Mouse (Mus musculus): ENCODE data around the gene Tbk1. TPM values are rescaled to one million over a fixed set of nuclear protein-coding genes. Genes with fewer than 3 reads are reported as not detected.

Tbk1 gene
- 10 to 100 TPM; 19.3 to 23.9 TPM for total RNA-seq (2021)

DNA sequence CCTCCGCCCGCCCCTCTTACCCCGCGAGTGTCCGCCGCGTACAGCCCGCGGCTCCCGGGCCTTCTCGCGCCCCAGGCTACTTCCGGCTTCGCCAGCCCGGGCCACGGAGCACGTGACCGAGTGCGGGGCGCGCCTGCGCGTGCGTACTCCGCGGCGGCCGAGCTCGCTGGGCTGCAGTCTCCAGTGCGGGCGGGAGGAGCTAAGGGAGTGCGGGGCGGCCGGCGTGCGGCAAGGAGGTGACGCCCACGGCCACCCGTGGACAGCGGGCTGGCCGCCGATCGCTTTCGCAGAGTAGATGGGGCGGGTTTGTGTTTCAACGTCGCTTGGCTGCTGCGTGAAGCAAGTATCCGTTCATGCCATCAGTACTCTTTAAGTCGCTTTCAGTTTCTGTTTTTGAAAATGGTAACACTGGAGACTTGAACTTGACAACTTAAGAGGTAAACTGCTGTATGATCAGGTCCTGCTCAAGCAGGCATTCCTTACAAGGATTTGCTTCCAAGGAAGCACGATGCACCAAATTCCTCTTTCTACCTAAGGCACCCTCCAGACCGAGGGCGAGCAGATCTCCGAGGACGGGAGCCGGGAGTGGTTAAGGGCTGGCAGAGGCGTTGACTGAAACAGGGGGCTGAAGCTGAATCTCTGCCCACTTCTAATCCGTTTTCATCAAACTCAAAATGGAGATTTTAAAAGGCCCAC, at the start of gene Tbk1:
Gene Tbk1, minus strand, starts transcription at position 113 of the 696 bp plus-strand sequence.
- intact Hi-C loops (cut with DNase I), result loop anchor here (2.0 kb wide), 1 partner anchor 38 kb away; no protein-coding TSS in a partner anchor
- DNase-seq, result peak; percentile 93 to 94

DNA sequence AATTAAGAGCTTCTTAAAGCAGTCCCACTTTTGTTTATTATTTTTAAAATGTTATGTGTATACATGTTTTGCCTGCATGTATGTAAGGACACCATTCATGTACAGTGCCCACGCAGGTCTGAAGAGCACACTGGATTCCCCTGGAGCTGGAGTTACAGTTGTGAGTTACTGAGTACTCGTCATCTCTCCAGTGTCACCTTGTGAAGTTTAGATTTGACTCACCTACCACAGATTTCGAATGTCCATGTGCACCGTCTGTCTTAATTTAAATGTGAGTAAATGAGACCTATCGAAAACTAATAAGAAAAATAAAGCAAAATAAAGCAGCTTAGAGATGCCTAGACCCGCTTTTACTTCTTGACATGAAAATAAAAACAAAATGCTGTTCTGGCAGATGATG, 49.7 kb upstream of the Tbk1 start:
- DNase-seq, result no peak
- intact Hi-C loops (cut with DNase I), result no loop called here

DNA sequence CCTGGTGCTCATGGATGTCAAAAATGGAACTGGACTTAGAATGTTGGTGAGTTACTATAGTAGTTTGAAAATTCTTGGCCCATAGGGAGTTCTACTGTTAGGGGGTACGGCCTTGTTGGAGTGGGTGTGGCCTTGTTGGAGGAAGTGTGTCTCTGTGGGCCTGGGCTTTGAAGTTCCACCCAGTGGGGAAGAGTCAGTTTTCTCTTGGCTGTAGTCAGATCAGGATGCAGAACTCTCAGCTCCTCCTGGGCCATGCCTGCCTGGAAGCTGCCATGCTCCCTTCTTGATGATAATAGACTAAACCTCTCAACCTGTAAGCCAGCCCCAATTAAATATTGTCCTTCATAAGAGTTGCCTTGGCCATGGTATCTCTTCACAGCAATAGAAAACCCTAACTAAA, 47.6 kb upstream of the Tbk1 start:
- intact Hi-C loops (cut with DNase I), result no loop called here
- DNase-seq, result no peak

DNA sequence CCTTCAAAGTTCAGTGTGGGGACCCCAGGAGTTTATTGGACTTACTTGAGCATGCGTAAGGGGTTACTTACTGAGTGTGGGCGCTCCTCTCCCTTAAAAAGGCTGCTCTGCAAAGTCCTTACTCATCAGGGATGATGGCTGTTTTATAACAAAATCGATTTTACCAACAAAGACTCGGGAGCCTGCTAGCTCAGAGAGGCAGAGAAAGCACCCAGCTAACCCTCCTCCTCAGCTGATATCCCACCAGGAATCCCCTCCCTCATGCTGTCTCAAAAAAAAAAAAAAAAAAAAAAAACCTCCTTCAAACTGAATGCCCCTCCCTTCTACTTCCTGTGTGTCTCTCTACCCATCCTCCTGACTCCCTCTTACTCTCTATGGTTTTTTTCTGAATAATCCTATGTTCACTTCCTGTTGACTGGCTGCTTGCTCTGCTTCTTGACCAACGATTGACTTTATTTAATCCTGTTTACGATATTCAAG, 42.0 kb upstream of the Tbk1 start:
- intact Hi-C loops (cut with DNase I), result no loop called here
- no peak for DNase-seq

DNA sequence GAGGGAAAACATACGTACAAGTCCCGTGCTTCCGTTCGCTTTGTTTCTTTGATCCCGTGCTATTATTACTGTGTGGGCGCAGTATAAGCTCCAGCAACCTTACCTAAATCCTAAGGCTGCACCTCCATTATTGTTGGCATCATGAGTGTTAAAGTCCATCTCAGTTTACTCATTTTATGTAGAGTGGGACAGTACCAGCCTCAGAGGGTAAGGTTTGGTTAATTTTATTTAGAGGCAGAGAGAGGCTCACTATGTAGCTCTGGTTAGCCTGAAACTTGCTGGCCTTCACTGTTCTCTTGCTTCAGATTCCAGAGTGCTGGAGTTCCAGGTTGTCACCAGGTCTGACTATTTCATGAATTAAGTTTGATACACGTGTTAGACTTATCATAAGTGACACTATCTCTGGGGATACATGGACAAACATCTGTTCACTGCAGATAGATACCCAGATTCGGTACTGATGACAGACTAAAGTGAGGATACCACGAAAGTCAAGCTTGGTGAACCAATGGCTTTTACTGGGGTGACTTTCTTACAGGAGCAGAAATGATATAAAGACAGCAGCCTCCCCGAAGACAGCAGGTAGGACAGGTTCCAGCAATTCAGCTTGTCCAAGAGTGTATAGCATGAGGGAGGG, 40.7 kb upstream of the Tbk1 start:
- intact Hi-C loops (cut with DNase I), result no loop called here
- no peak for DNase-seq

DNA sequence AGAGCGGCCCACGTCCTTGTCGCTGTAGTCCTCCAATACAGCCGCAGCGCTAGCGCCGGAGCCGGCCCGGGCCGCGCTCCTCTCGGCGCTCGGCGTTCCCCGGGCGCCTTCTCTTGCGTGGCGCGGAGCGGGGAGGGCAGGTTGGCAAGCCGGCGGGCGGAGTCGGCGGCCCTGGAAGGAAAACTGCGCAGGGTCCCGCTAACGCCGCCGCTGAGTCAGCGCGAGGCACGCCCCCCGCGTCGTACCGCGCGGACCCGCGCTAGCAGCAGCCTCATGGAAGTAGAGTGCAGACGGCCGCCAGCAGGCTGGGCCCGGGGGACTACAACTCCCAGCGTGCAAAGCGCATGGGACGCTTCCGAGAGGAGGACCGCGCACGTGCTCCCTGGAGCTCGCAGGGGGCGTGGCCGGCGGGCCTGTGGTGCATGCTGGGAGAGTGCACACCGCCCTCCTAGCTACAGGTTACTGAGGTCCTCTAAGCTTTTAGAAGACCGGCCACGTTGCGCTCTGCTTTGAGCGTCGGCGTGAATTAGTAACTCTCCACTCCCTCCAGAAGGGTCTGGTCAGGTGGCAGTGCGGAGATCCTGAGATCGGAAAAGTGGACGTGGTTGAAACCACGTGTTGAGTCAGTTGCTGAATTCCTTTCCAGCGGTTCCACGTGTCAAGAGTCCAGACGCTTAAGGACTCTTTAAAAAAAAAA, 39.7 kb upstream of the Tbk1 start, which contains the start of gene Xpot:
Gene Xpot, minus strand, starts transcription at position 147 of the 697 bp plus-strand sequence.
- peak; percentile 97 for DNase-seq
- intact Hi-C loops (cut with DNase I), result no loop called here

DNA sequence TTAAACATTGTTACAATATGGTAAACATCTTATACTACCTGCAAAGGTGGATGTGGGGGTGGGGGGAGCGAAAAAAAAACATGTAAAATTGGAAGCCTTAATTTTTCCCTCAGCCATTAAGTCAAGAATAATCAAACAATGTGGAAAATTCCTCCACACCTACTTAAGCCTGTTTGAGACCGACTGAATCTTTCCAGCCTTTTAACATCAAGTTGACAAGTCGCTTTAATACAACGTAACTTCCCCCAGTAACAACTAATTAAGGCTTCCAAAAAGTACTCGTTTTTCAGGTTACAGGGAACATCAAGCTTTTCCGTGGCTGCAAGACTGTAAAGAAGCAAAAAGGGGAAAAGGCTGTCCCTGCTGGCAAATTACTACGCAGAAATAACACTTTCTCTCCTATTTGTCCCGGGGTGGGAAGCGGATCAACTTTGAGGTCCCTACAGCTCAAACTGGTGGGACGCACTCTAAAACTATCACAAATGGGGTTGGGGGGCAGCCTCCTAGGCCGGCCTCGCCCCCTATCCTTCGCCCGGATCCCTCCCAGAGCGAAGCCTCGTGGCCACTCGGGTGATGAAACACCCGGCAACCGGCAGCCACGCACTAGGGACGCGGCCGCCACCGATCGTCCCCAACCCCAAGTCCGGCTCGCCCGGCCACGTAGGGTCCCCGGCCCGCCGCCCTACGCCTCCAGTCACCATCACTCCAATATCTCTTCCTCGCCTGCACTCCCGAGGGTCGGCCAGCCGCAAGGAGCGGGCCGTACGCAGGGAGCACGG, 39.0 kb upstream of the Tbk1 start:
- intact Hi-C loops (cut with DNase I), result loop anchor here (2.0 kb wide), 1 partner anchor 39 kb away; the partner anchor contains the start of gene Tbk1

DNA sequence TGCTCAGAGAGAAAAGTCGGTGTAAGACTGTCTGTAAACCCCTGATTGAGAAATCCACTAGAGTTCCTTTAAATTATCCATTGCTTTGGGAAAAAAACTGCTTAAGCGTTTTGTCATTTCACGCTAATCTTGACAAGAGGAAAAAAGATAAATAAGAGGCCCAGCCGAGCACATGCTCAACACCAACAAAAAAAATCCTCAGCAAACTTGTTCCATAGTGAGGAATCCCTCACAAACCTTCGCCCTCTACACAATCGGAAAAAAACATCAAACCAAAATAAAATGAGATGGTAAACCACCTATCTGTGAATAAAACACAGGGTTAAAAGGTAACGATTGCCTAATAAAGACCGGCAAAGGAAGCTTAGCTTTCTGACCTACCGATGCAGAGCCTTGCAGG, 38.4 kb upstream of the Tbk1 start:
- intact Hi-C loops (cut with DNase I), result loop anchor here (2.0 kb wide), 1 partner anchor 38 kb away; the partner anchor contains the start of gene Tbk1
- DNase-seq, result no peak

More for the DNA sequence above, 39.0 kb upstream of the Tbk1 start:
- DNase-seq, result no peak

DNA sequence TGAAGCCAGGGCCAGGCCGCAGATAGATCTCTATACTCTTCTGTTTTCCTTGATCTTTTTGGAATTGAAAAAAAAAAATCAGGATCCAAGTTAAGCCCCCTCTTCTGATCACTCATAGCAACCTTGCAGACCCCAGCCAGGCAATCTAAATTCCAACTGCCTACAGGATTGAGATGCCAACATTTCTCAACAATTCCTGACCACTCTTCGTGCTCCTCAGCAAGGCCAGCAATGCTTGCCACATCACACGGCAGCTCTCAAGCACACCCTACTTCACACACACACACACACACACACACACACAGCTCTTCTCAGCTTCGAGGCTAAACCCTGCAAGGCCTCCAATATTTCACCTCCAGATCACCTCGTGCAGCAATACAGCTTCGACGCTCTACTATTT, 37.1 kb upstream of the Tbk1 start:
- DNase-seq, result no peak
- intact Hi-C loops (cut with DNase I), result loop anchor here (2.0 kb wide), 1 partner anchor 37 kb away; the partner anchor contains the start of gene Tbk1

DNA sequence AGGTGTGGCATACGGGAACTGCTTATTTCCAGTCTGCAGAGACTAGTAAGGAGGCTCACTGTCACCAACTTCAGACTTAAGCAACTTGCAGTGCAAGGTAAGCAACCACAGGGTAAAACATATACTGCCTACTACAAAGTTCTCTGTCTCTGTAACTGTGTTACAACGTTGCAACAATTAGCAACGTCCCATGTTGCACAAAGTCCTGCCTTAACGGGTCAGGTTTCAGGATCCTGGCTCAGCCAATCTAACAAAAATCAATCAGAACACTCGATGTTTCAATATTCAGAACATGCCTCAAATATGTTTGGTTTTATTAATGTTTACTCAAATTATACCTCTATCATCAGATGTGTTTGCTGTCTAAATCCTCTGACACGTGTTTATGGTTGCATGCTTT, 35.8 kb upstream of the Tbk1 start:
- DNase-seq, result no peak
- intact Hi-C loops (cut with DNase I), result no loop called here

DNA sequence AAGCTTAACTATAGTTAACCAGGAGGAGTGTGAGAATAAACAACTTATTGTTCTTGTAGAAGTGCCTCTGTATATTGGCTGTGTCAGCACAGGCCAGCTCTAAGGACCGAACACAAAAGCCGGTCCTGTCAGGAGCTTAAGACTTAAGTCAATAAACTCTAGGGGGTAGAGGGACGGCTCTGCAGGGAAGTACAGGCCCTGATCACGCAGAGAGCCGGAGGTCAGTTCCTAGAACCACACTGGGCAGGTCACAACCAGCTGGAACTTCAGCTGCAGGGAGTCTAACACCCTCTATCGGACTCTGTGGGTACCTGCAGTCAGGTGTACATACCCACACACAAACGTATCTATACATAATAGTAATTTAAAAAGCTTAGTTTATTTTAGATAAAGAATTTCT, 29.3 kb upstream of the Tbk1 start:
- intact Hi-C loops (cut with DNase I), result no loop called here
- no peak for DNase-seq

DNA sequence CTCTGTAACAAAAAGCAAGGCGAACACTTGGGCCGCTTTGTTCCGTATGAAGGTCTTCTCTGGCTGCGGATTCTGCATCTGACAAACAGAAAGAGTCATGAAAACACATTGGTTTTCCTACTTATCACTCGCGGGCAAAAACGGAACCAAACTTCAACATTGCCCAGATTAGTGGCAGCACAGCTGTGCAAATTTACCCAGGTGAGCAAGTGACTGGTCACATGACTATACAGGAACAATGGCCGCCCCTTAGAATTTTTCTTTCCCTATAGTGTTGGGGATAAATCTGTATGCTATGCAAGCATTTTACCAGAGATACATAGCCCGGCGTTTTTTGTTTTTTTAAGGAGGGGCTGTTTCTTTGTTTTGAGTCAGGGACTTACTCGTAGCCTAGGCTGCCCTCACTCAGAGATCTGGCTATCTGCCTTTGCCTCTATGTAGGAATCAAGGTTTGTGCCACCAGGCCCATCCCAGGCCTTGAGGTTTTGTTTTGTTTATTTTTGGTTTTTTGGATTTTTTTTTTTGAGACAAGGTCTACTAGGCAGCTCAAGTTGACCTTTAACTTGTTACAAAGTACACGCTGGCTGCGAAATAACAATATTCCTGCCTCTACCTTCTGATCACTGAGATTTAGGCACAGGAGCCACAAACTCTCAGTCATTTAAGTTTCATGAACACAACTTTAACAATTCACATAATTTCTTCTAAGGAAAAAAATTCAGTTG, 28.7 kb upstream of the Tbk1 start:
- intact Hi-C loops (cut with DNase I), result no loop called here
- DNase-seq, result no peak

DNA sequence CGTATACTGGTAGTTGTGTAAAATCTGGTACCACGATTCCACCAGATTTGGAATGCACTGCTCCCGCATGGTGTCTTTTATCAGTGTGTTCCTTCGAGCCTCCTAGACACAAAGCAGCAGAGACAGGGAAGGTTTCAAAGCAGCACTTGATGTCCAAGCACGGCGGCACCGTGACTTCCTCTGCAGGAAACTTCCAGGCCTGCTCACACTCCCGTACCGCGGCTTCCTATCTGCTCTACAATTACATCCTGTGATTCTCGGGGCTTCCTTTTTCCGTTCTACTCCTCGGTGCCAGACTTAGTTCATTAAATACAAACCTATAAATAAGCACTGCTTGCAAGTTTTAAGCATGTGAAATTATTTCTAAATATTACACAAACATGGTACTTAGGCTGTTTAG, 27.0 kb upstream of the Tbk1 start:
- intact Hi-C loops (cut with DNase I), result no loop called here
- peak; percentile 44 to 45 for DNase-seq

DNA sequence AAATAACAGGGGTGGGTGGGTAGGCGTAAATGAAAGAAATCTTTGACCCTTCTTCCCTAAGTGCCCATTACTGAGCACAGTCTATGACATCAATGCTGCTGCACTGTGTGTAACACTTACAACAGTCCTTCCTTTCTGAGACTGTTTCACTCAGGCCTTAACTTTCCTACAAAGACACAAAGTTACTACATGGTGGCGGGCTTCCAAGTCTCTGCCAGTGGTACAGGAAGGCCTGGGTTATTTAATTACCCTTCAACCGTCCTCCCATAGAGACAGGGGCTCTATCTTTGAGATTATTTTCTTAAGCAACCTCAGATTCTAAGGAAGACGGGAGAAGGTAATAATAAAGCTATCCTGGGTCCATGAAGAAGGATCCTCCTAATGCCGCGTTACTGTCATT, 25.9 kb upstream of the Tbk1 start:
- no peak for DNase-seq
- intact Hi-C loops (cut with DNase I), result no loop called here

DNA sequence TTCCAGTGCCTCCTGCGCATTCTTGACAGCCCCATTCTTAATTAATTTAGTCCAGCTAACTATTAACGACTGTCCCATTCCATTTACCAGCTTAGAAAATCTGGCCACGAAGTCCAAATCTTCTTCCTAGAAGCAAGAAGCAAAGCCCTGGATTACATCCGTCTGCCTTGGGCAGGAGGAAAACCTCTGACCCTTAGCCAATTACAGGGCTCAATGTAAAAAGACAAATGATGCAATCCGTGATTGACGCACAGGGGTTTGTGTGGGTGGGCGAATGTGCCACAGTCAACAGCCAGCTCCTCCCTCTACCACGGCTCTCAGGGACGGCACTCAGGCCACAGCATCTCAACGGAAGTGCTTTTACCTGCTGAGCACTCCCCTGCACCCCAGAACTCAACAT, 25.0 kb upstream of the Tbk1 start:
- DNase-seq, result no peak
- intact Hi-C loops (cut with DNase I), result no loop called here

DNA sequence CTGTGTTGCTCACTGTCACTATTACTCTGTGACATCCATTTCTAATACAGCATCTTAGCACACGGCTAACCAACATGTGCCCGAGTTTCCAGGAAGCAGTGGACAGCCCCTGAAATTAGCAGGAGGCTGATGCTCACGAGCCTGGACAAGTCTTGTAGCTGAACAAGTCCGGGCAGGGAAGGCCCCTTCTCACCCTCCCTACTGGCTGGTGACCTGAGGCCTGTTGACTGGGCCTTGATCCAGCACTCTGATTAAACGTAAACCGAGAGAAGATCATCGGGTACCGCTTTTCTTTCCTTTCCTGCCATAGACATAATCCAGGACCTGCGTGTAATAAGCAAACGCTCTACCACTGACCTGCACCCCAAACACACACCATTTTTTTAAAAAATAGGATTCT, 21.6 kb upstream of the Tbk1 start:
- intact Hi-C loops (cut with DNase I), result no loop called here
- DNase-seq, result no peak

DNA sequence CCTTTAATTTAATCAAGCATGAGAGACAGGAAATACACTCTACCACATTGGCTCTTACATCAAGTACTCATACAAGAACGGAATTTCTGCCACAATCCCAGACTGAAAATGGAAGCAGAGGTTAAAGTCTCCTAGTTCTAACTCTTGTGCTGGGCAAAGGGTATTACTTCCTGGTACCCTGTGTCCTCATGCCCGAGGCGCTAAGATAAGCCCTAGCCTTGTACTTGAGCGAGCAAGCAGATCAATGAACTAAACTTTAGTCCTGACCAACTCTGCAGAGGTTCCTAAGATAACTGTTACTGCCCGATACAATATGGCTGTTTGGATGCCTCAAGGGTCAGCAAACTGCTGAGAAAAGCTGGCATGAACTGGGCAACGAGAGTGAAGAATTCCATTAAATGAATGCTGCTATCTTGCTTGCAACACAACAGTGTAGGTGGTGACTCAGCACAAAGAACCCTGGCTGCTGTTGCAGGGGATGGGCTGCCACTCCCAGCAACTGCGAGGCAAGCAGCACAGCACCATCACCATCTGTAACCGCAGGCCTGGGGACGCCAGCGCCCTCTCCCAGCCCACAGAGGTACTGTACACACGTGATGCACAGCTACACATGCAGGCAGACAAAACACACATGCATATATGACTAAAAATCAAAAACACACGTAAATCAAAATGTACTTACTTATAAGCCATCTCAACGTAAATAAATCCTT, 18.2 kb upstream of the Tbk1 start:
- no peak for DNase-seq
- intact Hi-C loops (cut with DNase I), result no loop called here

DNA sequence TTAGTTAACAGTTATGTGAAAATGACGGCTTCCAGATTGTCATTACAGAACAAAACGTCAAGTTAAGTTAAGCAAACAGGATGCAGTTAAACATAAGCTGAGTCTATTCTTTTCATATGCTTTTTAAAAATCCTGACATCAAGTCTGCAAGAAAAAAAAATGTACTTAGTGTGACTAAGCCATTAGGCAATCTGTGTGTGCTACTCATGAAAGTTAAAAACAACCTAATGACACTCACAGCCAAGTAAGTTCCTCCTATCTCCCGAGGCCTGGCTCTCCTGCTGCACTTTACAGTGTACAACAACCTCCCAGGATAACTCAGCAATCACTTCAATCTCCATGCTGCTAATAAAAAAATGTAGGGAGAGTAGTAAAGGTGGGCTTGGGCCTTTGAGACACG, 17.0 kb upstream of the Tbk1 start:
- intact Hi-C loops (cut with DNase I), result no loop called here
- DNase-seq, result no peak

DNA sequence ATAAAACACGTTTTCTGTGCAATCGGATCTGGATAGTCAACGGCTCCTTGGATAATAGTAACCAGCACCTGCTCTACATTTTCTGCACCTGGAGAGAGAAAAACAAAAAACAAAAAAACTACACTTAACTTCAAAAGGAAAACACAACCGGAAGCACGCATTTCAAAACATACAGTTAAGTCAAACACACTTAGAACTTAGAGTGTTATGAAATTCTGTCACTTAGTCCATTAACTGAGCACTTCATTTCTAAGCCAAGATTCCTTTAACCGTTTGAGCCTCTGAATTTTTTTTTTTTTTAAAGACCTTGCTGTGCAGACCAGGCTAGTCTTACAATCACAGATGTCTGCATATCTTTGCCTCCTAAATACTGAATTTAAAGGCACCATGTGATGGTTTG, 14.7 kb upstream of the Tbk1 start:
- intact Hi-C loops (cut with DNase I), result no loop called here
- DNase-seq, result no peak

Data from heart, postnatal 36 days (tissue).